Mouse (Mus musculus) ES-Bruce4 (cell line): ENCODE measurements around the gene Mnd1.

ENCODE experiments used
- CTCF ChIP-seq: IDR thresholded peaks from one replicate; pipeline ENCODE4 v1.8.1; 2011; ENCODE audit warnings: low read depth, low read length
- EP300 ChIP-seq: IDR thresholded peaks from 2 replicates; pipeline ENCODE4 v1.6.1; 2011; ENCODE audit warnings: low read depth, low read length; ENCODE audit not compliant: insufficient read depth
- POLR2A ChIP-seq: IDR thresholded peaks from one replicate; pipeline ENCODE4 v1.8.1; 2011; ENCODE audit warnings: low read length; ENCODE audit not compliant: insufficient read depth

- TF ChIP-seq CTCF (no peak), POLR2A (no peak), EP300 (no peak)
Measured at GRCm38 (mm10) chr3:84086921-84087320, 68.7 kb downstream of the Mnd1 start.
